Mouse (Mus musculus) ovary, postnatal 36 days (tissue): ENCODE results near the gene Hoxb6.
A peak's percentile ranks its signal among the peaks of the same experiment; 100 is the strongest.

Experiments used
- DNase-seq: peaks from one replicate; pipeline ENCODE4 v3.0.0; 2022; ENCODE audit warnings: low spot score, mixed read lengths

The Hoxb6 gene

DNA sequence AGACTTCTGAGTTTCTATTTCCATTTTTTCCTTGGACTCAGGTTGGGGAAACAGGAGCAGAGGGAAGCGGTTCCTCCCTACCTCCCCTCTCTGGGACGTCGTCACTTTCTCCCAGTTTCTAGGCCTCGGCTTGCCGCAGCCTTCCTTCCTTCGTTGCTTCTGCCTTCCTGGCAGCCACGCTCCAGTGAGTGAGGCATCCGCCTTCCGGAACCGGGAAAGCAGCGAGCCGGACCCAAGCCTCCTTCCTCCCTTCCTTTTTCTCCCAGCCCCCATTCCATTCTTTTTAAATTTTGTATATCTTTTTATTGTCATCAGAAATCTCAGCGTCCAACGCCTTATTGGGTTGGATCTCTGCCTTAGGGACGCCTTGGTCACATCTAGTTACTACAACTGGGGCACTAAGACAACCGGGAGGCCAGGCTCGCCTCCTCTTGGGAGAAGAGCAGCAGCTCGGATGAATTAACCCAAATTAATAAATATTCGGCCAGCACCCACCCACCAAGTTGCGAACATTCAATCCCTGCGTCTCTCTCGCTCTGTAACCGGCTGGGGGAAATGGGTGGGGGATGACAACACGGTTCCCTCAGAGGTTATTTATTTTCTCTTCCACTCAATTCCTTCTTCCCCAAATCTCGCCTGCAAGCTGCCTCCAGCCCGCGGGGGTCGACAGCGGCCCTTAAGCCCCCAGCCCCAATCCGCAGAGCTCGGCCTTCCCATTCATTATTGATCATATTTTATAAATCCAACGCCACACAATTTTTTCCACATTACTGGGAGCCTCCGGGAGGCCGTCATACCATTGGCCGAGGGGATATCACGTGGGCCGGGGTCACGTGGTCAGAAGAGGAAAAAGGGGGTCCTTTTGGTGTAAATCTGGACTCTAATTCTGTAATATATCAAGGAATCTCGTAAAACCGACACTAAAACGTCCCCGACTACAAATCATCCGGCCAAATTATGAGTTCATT is 6.2 kb upstream of the Hoxb6 start, which contains the start of gene Hoxb7:
Hoxb7 (plus strand) TSS at position 853 of the 968 bp plus-strand sequence.
- peak; percentile 58 for DNase-seq

DNA sequence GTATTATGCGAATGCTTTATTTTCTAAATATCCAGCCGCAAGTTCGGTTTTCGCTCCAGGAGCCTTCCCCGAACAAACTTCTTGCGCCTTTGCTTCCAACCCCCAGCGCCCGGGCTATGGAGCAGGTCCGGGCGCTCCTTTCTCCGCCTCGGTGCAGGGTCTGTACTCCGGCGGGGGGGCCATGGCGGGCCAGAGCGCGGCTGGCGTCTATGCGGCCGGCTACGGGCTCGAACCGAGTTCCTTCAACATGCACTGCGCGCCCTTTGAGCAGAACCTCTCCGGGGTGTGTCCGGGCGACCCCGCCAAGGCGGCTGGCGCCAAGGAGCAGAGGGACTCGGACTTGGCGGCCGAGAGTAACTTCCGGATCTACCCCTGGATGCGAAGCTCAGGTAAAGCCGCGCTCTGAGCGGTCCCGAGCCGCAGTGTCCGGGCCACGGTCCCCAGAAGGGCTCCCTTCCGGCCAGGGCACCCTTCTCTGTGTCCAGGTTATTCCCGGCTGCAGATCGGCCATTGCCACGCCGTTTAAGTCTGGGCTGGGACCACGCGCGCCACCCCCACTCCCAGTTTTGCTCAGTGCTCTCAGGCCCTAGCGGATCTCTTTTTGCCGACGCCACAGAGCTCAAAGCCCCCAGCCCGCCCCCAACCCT is 5.4 kb upstream of the Hoxb6 start:
- peak; percentile 38 for DNase-seq

DNA sequence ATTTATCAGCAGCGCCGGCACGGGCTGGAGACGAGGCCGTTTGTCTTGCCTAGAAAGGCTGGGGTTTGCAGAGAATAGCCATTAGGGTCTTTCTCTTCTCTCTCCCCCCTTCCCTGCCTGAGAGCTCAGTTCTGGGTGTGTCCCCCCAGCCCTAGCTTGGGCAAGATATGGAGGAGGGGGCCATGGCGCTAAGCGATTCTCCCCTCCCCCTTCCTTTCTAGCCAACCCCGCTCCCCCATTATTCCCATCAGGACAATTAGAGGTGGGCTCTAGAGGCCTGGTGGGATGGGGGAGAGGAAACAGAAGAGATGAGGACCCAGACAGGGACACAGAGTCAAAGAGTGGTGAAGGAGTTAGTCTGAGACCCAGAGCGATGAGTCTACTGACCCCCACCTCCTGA is 4.9 kb upstream of the Hoxb6 start:
- DNase-seq: no peak

DNA sequence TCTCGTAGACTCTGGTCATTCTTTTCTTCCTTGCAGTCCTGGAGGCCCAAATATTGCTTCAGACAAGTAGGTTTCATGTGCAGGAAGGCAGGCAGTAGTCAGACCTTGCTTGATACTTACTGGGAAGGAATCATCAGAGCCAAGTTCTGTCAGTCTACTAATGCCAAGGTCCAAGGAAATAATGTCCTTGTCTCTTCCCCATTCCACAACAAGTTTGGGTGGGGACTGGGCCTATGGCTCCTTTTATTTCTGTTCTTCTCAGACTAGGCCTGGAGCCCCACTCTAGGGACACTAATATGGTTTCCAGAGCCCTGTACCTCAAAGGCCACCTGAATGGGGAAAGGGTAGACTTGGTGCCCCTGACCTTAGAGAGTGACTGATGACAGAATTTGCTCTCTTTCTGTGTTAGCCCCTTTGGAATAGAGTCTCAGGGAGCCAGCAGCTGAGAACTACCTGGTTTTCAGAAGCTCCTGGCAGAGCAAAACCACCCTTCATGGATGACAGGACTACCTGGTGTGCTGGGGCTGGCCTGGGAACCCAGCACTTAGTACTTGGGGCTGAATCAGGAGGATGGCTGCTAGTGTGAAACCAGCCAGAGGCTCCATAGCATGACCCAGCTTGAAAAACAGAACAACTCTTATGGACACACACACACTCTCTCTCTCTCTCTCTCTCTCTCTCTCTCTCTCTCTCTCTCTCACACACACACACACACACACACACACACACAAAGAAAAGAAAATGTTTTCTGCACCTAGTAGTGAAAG is 3.6 kb upstream of the Hoxb6 start:
- no peak for DNase-seq

DNA sequence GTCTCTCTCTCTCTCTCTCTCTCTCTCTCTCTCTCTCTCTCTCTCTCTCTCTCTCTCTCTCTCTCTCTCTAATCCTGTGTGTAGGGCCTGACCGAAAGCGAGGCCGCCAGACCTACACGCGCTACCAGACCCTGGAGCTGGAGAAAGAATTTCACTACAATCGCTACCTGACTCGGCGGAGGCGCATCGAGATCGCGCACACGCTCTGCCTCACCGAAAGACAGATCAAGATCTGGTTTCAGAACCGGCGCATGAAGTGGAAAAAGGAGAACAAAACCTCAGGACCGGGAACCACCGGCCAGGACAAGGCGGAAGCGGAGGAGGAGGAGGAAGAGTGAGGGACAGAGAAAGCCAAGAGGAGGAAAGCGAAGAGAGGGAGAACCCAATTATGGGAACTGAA is 3.0 kb upstream of the Hoxb6 start:
- no peak for DNase-seq

DNA sequence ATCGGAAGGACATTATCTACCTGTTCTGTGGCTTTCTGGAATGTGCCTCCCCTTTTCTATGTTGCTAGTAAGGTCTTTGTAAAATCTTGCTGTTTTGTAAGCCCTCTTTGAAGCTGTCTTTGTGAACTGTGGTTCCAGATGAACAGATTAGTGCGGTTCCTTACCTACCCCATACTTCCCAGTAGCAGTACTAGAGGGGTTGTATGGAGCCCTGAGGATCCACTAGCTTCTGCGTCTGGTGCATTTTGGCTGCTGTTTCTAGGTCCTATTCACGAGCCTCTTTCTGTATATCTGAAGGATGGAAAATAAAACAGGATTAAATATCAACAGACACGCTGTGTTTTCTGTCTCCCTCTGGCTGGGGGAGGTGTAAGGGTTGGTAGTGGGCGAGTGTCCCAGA is 2.4 kb upstream of the Hoxb6 start:
- no peak for DNase-seq

DNA sequence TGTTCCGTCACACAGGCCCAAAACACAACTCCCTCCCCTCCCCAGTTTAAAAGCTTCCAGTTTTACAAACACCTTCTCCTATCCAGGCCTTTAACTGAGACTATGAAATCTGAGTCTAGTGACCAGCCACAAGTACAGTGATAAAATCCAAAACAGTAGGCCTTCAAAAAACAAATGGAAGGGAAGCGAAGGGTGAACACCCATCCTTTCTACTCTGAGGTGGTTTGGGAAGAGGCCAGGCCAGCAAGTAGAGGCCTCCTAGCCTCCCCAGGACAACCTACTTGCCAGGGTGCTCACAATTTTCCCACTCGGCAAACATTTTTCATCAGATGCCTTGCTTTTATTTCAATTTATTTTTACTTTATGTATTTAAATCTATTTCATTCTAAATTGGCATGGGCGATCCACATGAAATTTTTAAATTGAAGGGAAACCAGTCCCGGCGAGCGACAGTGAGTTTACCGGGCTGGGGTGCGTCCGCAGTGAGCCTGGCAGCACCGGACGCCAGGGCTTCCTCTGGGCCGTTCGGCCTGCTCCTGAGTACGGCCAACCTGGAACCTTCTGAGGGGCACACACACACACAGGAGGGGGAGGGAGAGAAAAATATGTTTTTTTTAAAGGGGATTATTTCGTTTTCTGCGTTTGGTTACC is 1.4 kb upstream of the Hoxb6 start:
- no peak for DNase-seq

DNA sequence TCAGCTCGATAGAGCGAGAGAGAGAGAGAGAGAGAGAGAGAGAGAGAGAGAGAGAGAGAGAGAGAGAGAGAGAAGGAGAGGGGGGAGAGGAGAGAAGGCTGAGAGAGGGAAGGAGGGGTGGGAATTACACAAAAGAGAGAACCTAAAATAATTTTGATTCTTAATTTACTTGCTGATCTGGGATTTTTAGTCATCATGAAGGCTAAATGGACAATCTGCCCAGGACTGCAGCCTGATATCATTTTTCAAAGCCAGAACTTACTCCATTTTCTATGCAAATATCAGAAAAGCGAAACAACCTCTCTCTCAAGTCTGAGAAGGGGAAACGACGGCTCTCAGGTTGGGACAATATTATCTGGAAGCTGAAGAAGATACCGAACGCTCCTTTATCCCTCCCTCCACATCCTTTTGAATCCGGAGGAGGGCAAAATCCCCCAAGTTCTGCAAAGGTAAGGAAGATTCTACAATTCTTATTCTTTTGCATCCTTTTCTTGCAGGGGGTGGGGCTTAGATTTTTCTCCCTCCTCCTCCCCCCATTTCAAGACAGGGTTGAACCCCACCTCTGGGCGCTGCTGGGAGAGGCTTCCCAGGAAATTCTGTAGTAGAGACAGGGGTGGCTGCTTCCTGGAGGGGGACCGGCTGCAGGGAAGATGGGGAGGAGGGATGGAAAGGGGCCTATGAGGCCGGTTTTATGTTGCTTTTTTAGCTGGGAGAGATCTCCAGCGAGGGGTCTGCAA is 457 bp downstream of the Hoxb6 start:
- no peak for DNase-seq

DNA sequence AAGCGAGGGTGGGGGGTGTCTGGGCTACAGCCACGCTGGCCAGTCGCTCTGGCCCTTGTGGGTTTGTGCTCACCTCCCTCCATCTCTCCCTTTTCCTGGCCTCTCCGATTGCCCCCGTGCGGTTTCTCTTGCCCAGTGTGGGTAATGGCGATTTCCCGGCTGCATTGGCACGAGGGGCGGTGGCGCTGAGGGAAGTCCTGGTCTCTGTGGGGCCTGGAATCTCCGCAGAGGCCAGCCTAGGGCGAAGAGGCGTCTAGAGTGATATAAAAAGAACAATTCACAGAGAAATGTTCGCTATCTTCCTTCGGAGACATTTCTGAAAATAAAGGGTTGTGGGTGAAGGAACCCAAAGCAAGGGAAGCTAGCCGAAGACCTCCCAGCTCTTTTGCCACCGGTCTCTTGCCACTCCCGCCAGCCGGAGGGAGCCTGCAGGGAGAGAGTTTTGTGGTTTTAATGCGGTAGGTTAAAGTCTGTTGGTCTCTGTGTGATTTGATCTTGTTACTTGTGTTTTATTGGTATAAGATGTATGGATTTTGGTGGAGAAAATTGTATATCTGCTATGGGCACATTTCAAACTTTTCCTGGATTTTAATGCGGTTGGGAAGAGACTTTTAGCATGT is 1.1 kb downstream of the Hoxb6 start:
- no peak for DNase-seq

DNA sequence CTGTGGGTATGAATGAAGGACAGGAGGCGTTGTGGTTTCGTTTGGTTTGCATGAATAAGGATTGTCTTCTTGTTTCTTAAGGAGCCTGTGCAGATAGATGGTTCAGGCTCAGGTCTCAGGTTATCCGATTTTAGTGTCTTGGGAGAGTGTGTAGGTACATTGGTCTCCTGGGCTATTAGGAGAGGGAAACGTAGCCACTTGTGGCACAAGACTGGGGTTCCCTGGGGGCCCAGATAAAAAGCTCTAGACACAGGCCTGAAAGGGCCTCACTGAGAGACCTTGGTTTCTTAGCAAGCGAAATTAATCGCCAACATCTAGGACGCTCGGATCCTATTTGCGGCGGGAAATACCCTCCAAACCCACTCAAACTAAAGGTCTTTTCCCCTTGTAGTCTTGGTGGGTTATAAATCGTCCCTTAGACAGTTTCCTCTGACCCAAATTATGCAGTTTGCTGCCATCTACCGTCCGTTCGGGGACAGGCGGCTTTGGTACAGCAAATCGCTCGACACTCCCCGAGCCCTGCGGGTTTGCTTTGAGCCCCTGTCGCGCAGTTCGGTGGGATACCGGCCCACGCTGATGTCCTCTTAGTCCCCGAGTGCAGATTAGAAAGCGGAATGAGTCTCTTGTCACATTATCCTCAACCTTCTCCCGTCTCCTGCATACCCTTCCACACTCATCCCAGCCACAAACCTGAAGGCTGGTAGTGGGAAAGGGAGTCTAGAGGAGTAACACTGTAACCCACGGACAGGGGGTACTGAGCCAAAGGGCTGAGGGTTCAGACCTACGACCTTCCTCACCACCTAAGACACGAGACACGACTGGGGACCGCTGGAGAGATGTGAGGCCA is 2.2 kb downstream of the Hoxb6 start:
- peak; percentile 69 for DNase-seq

DNA sequence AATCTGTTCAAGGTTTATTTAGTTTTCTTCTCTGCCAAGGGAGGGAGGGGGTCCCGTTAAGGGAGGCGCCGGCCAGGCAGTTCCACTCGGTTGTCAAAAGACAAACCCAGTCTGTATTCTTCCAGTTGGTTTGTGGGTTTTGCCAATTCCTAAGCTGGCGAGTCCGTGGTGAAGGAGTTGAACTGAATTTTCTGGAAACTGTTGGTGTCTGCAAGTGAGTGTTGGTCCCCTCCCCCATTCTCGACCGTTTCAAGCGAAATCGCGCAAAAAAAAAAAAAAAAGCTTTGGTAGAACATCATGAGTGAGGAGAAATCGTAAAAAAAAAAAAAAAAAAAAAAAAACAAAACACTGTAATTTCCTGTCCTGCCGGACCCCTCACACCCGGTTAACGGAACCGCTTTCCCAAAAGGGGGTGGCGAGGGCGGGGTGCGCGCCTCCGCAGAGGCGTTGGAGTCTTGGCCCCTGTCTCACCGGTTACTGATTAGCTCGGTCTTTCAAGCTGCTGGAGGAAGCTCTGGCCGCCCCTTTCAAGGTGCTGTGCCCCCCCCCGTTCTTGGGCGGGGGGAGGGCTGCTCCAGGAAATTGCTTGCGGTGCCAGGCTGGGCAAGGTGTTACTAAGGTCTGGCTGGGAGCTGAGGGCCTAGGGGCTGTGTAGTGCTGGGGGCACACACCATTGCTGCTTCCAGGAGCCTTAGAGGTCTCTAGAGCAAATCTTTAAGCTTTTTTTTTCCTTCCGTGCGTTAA is 3.0 kb downstream of the Hoxb6 start:
- DNase-seq: no peak

DNA sequence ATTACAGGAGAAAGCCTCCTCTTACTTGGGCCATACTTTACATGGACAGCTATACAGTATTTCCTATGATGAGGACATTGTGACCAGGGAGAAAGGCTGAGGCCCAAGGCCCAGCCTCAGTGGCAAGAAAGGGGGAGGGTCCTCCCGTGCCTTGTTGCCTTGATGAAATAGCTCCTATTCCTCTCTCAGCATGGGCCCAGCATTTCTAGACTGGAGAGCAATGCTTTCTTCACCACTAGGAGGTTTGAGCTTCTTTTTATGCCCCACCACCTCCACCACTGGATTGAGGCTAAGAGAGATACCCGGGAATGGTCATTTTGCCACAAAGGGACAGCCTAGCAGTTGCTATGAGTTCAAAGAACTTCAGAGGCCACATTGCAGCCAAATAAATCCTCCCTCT is 4.7 kb downstream of the Hoxb6 start:
- DNase-seq: no peak

DNA sequence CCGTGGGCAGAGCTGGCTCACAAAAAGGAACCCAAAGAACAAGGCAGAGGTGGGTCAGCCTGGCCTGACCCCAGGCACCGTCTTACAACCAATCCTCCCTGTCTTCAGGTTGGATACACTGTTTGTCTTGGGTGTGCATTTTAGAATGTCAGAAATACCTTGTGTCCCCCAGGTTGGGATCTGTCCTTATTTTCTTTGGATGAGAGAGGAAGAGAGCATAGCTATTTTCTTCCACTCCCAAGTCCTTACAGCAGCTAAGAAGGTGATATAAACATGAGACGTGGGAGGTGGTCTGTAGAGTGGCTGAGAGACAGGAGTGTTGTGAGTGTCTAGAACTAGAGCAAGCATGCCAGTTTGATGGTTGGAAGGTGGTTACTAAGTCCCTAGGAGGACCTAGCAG is 5.2 kb downstream of the Hoxb6 start:
- DNase-seq: no peak

DNA sequence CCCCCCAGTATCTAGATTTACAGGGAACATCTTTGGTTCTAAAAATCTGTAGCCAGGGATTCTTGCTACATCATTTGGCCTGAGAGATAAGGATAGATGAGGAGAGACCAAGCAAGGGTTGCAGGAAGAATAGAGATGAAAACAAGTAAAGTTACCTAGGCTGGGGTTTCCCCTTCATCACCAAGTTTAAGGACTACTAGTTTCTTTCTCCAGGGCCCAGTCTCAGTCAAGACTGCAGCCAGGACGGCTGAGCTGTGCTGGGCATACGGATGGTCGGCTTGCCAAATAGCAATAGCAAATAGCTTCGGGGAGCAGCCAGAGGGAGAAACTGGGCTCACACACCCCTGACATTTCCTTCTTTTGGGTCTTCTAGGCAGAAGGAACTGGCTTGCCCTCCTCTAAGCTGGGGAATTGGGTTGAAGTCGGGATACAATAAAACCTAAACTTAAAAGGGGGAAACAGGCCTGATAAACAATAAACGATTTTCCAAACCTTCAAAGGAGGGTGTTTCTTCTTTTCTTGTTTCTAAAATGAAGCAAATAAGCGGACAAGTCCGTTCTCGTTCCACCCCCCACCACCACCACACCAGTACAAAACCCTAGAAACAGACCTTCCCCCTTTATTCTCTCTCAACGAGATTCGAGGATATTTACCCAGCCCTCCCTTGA is 5.8 kb downstream of the Hoxb6 start:
- DNase-seq: no peak

DNA sequence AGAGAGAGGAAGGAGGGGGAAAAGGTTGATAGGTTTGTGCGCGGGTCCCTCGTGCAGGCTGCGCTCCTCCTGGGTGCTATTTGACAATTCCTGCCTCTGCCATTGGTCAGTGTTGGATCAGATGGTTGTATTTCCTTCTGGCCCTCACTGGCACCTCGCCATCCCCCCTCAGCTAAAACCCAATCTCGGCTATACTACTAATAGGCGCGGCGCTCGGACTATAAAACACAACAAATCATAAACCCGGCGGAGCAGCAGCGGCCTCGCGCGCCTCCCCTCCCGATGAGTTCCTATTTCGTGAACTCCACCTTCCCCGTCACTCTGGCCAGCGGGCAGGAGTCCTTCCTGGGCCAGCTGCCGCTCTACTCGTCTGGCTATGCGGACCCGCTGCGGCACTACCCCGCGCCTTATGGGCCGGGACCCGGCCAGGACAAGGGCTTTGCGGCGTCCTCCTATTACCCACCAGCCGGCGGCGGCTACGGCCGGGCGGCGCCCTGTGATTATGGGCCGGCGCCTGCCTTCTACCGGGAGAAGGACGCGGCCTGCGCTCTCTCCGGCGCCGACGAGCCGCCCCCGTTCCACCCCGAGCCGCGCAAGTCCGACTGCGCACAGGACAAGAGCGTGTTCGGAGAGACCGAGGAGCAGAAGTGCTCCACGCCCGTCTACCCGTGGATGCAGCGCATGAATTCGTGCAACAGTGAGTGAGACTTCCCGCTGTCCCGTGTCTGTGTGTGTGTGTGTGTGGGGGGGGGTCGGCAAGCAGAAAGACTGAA is 6.8 kb downstream of the Hoxb6 start:
- no peak for DNase-seq

DNA sequence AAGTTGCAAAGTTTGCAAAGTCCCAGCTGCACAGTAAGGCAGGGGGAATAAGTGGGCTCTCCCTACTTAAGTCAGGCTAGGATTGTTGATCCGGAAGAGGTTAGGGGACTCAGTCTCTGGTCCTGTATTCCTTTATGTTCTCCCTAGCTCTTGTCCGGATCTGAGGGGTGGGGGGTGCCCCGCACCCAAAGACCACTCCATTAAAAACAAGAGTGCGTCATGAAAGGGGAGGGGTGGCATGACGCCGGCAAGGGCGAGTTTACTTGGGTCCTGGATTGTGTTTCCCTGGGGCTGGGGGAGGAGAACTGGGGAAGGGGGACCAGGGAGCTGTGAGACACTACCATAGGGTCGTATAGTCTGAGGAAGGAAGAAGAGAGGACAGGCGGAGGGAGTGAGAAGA is 7.5 kb downstream of the Hoxb6 start:
- no peak for DNase-seq

DNA sequence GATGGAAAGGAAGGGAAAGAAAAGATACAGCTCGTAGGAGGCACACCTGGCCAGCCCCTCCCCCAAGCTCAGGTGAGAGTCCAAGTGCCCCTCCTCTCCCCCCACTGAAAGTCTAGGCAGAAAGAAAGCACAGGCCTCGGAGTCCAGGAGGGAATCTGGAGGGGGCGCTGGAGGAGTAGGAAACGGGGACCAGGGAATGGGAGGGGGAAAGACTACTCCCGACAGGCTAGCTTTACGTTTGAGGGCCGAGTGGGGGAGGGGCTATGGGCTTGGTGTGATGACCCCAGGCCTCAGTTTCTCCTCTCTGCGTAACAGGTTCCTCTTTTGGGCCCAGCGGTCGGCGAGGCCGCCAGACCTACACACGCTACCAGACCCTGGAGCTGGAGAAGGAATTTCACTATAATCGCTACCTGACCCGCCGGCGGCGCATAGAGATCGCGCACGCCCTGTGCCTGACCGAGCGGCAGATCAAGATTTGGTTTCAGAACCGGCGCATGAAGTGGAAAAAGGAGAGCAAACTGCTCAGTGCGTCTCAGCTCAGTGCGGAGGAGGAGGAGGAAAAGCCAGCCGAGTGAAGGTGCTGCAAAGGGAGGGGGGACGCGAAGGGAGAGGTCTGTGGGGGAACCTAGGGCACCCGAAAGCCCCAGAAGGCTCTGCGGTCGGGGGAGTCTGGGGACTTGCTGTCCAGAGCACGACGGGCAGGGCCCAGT is 8.2 kb downstream of the Hoxb6 start:
- no peak for DNase-seq
